Mouse (Mus musculus): ENCODE measurements at regions not wholly inside any gene's neighbourhood (a gene's known extent, or its start where the extent isn't known, plus 50 kb on each side); places are given as distances from the start of the nearest gene placed in this dataset.

GRCm38 (mm10) chr3:53393945-53394344, 69.2 kb downstream of the Nhlrc3 start:
- Histone ChIP-seq H3K9me3 (replicated peaks) (peaks cover 9% of the 10 kb centered on the region; the same call in 1 of the 2 replicates), H3K4me1 (replicated peaks) (peaks cover 7% of the 10 kb centered on the region), H3K4me2 (no peak overlapping the region), H3K9ac (no peak overlapping the region), H3K27ac (ENCODE audit: poor library complexity, severe bottlenecking) (no peak overlapping the region), H3K36me3 (no peaks in the 10 kb centered on the region), H3K27me3 (replicated peaks) (no peaks in the 10 kb centered on the region), H3K4me3 (no peak overlapping the region)
- no peak for ATAC-seq (ENCODE audit: insufficient number of reproducible peaks, low FRiP score)
- WGBS: 70% methylated on average over 7 of the region's 7 CpGs

- no peaks in the 10 kb centered on the region for H3K27me3 ChIP-seq (replicated peaks)
- no peak overlapping the region for H3K9ac ChIP-seq
- no peak overlapping the region for H3K27ac ChIP-seq (ENCODE audit: poor library complexity, severe bottlenecking)
- H3K9me3 ChIP-seq (replicated peaks): peaks cover 4% of the 10 kb centered on the region; the same call in 1 of the 2 replicates
- no peak for ATAC-seq (ENCODE audit: insufficient number of reproducible peaks, low FRiP score)
- no peaks in the 10 kb centered on the region for H3K4me1 ChIP-seq (replicated peaks)
- WGBS: 51% methylated on average over 14 of the region's 14 CpGs
- H3K4me3 ChIP-seq: no peak overlapping the region
- H3K36me3 ChIP-seq: no peaks in the 10 kb centered on the region
- no peak overlapping the region for H3K4me2 ChIP-seq
Measured at GRCm38 (mm10) chr3:53381704-53382581, 81.2 kb downstream of the Nhlrc3 start.

- Histone ChIP-seq H3K27ac (ENCODE audit: poor library complexity, severe bottlenecking) (no peak overlapping the region), H3K36me3 (no peaks in the 10 kb centered on the region), H3K9ac (no peak overlapping the region), H3K4me1 (replicated peaks) (no peaks in the 10 kb centered on the region), H3K4me2 (no peak overlapping the region), H3K9me3 (replicated peaks) (no peaks in the 10 kb centered on the region), H3K27me3 (replicated peaks) (no peaks in the 10 kb centered on the region), H3K4me3 (no peak overlapping the region)
- ATAC-seq (ENCODE audit: insufficient number of reproducible peaks, low FRiP score): no peak
- 68% methylated on average over 4 of the region's 4 CpGs for WGBS
Measured at GRCm38 (mm10) chr3:53379519-53380181, 83.5 kb downstream of the Nhlrc3 start.

DNA sequence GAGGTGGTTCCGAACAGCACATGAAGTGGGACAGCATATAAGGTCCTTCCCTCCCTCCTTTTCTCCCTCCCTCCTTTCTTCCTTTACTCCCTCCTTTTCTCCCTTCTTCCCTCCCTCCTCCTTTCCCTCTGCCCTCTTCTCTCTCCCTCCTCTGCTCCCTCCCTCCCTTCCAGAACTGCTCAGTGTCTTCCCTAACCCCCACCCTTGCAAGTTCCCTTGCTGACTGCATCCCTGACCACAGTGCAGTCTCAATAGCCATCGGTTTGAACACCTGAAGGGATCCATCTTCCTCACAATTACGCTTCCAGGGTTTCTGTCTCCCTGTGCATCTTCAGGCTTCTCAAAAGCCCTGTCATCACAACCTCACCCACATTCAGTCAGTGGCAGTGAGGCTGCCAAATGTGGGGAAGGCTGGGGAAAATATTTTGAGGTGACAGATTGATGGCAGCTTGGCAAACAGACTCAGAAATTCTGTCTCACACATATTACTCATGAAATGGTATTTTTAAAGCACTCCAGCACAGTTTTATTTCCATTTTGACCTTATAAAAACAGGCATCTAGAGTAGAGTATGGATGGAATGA, 86.2 kb downstream of the Nhlrc3 start:
- H3K36me3 ChIP-seq: no peaks in the 10 kb centered on the region
- no peak overlapping the region for H3K4me2 ChIP-seq
- H3K9ac ChIP-seq: no peak overlapping the region
- H3K27ac ChIP-seq (ENCODE audit: poor library complexity, severe bottlenecking): no peak overlapping the region
- H3K4me3 ChIP-seq: no peak overlapping the region
- H3K4me1 ChIP-seq (replicated peaks): peaks cover 7% of the 10 kb centered on the region; the same call in 1 of the 2 replicates
- ATAC-seq (ENCODE audit: insufficient number of reproducible peaks, low FRiP score): no peak
- no peaks in the 10 kb centered on the region for H3K9me3 ChIP-seq (replicated peaks)
- WGBS: 71% methylated on average over 3 of the region's 3 CpGs
- H3K27me3 ChIP-seq (replicated peaks): no peaks in the 10 kb centered on the region

DNA sequence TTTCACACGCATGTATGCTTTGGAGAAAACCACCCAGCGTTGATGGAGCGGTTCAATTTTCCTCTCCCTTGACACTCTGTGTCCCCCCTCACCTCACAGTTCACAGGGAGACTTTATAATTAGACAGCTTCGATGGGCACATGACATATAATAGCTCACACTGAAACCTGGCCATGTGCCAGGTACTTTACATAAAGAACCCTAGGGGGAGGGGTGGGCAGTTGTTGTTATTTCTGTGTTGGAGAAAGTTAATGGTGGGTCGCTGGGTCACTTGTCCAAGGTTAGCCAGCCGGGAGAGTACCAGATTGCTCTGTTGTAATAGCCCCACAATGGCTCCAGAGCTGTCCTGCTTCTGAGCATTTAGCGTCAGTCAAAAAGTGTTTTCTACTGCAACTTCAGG, 90.2 kb downstream of the Nhlrc3 start:
- Histone ChIP-seq H3K36me3 (0 out of 2 replicates have a peak, but pooled peaks cover 3% of the 10 kb centered on the region), H3K4me2 (no peak overlapping the region), H3K9me3 (replicated peaks) (peaks cover 17% of the 10 kb centered on the region), H3K9ac (no peak overlapping the region), H3K4me1 (replicated peaks) (peaks cover 9% of the 10 kb centered on the region; the same call in 1 of the 2 replicates), H3K27ac (ENCODE audit: poor library complexity, severe bottlenecking) (peak overlapping the region; percentile 32; the same call in 1 of the 2 replicates), H3K27me3 (replicated peaks) (no peaks in the 10 kb centered on the region), H3K4me3 (no peak overlapping the region)
- WGBS: 52% methylated on average over 7 of the region's 7 CpGs
- ATAC-seq (ENCODE audit: insufficient number of reproducible peaks, low FRiP score): 0 out of 2 replicates have a peak, but pooled peaks have one; percentile 39

- Histone ChIP-seq H3K4me2 (no peak overlapping the region), H3K36me3 (0 out of 2 replicates have a peak, but pooled peaks cover 3% of the 10 kb centered on the region), H3K9me3 (replicated peaks) (peaks cover 17% of the 10 kb centered on the region), H3K4me3 (no peak overlapping the region), H3K9ac (no peak overlapping the region), H3K4me1 (replicated peaks) (peaks cover 9% of the 10 kb centered on the region; the same call in 1 of the 2 replicates), H3K27me3 (replicated peaks) (no peaks in the 10 kb centered on the region), H3K27ac (ENCODE audit: poor library complexity, severe bottlenecking) (no peak overlapping the region)
- 60% methylated on average over 7 of the region's 7 CpGs for WGBS
- no peak for ATAC-seq (ENCODE audit: insufficient number of reproducible peaks, low FRiP score)
Measured at GRCm38 (mm10) chr3:53371910-53372309, 91.2 kb downstream of the Nhlrc3 start.

GRCm38 (mm10) chr3:53361202-53361601, 101.9 kb downstream of the Nhlrc3 start:
- Histone ChIP-seq H3K9me3 (replicated peaks) (peaks cover 8% of the 10 kb centered on the region; the same call in 1 of the 2 replicates), H3K27ac (ENCODE audit: poor library complexity, severe bottlenecking) (no peak overlapping the region), H3K4me2 (no peak overlapping the region), H3K9ac (no peak overlapping the region), H3K36me3 (no peaks in the 10 kb centered on the region), H3K27me3 (replicated peaks) (no peaks in the 10 kb centered on the region), H3K4me1 (replicated peaks) (peaks cover 7% of the 10 kb centered on the region), H3K4me3 (no peak overlapping the region)
- no peak for ATAC-seq (ENCODE audit: insufficient number of reproducible peaks, low FRiP score)
- 71% methylated on average over 4 of the region's 4 CpGs for WGBS

GRCm38 (mm10) chr3:53353693-53354092, 109.4 kb downstream of the Nhlrc3 start:
- WGBS: 77% methylated on average over 8 of the region's 8 CpGs
- Histone ChIP-seq H3K4me1 (replicated peaks) (no peaks in the 10 kb centered on the region), H3K27me3 (replicated peaks) (no peaks in the 10 kb centered on the region), H3K27ac (ENCODE audit: poor library complexity, severe bottlenecking) (no peak overlapping the region), H3K36me3 (no peaks in the 10 kb centered on the region), H3K4me3 (no peak overlapping the region), H3K9ac (no peak overlapping the region), H3K9me3 (replicated peaks) (peaks cover 3% of the 10 kb centered on the region; the same call in 1 of the 2 replicates), H3K4me2 (no peak overlapping the region)
- no peak for ATAC-seq (ENCODE audit: insufficient number of reproducible peaks, low FRiP score)

DNA sequence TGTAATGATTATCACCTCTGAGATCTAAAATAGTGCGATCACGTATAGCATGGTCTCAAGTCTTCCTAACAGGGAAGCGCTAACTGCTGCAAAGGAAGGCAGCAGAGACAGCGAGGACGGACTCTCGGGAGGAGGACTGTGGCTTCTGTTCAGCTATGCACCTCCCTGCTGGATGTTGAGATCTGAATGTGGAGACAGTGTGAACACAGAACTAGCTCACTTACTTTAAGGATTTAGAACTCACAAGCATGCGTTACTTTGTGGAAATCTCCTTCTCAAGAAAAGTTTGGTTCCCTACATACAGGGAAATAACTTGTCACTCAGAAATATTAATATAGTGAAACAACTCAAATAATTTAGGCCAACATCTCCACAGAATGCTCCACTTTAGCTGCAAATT, 109.8 kb downstream of the Nhlrc3 start:
- no peak for ATAC-seq (ENCODE audit: insufficient number of reproducible peaks, low FRiP score)
- Histone ChIP-seq H3K36me3 (no peaks in the 10 kb centered on the region), H3K9me3 (replicated peaks) (peaks cover 3% of the 10 kb centered on the region; the same call in 1 of the 2 replicates), H3K27ac (ENCODE audit: poor library complexity, severe bottlenecking) (no peak overlapping the region), H3K4me1 (replicated peaks) (no peaks in the 10 kb centered on the region), H3K9ac (no peak overlapping the region), H3K27me3 (replicated peaks) (no peaks in the 10 kb centered on the region), H3K4me3 (no peak overlapping the region), H3K4me2 (no peak overlapping the region)
- WGBS: 79% methylated on average over 7 of the region's 7 CpGs

DNA sequence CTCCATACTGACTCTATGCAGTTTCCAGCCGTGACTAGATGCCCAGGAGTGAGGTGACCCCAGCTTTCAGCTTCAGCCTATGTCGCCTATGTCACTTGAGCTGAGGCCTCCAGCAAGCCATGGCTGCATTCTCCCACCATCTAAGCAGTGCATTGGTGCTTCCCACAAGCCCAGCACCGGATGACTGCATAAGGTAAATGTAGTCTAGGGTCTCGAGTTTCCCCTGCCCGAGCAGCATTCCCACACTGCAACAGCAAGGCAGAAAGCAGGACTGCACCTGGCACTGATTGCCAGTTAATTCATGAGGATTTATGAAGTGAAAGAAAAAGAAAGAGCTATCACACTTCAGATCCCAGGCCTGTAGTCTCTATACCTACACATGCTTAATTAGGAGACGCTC, 119.5 kb downstream of the Nhlrc3 start:
- H3K27me3 ChIP-seq (replicated peaks): no peaks in the 10 kb centered on the region
- H3K4me1 ChIP-seq (replicated peaks): no peaks in the 10 kb centered on the region
- no peaks in the 10 kb centered on the region for H3K9me3 ChIP-seq (replicated peaks)
- WGBS: 77% methylated on average over 6 of the region's 6 CpGs
- no peak overlapping the region for H3K4me2 ChIP-seq
- no peak overlapping the region for H3K9ac ChIP-seq
- H3K4me3 ChIP-seq: no peak overlapping the region
- H3K27ac ChIP-seq (ENCODE audit: poor library complexity, severe bottlenecking): no peak overlapping the region
- no peaks in the 10 kb centered on the region for H3K36me3 ChIP-seq
- no peak for ATAC-seq (ENCODE audit: insufficient number of reproducible peaks, low FRiP score)

Measured in heart, embryonic 12.5 days (tissue).